Mouse (Mus musculus) thymus, adult 2 months (tissue): ENCODE measurements around the gene Med19.

Experiments
- CTCF ChIP-seq: fragments of 200-500 bp; IDR thresholded peaks from 2 replicates; pipeline ENCODE4 v1.5.1; 2012; ENCODE audit warnings: mild to moderate bottlenecking, control low read depth, low read length, moderate library complexity, borderline replicate concordance; ENCODE audit not compliant: control insufficient read depth, poor library complexity, insufficient read depth; ENCODE audit errors: extremely low read depth
- POLR2A ChIP-seq: fragments of 200-500 bp; IDR thresholded peaks from 2 replicates; pipeline ENCODE4 v1.6.1; 2012; ENCODE audit warnings: mild to moderate bottlenecking, low read length, control low read depth, moderate library complexity; ENCODE audit not compliant: control insufficient read depth, poor library complexity, insufficient read depth; ENCODE audit errors: extremely low read depth

DNA sequence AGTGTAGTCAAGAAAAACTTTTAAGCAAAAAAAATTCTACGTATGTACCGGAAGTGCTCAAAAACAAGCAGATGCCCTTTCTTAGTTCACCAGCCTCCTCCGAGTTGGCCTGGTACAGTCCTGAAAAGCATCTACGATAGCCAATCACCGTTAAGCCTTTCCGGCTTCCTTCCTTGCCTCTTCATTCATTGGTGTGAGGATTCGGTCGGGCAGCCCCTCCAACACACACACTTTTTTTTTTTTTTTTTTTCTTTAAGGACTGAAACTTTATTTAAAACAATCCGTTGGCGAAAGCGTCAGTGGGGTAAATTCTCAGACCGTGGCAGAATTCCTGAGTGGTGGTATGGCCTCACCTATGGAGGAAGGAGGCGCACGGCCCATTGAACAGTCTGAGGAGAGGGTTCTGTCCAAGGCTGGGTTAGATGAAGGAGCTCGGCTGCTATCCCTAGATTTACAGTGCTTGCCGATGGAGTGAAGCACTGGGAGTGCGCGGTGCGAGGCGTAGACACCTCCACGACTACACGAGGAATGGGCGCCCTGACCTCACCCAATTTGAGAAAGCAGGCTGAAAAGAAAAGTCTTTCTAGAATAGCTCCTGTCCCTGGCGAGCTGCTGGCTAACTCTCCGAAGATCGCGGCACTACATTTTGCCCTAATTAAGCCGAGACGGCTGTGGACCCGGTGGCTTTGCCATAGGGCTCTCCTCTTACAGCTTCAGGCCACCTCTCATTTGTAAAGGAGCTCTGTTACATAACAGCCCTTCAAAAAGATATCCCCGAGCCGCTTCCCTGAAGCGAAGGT, 37.6 kb downstream of the Med19 start:
- TF ChIP-seq CTCF (no peak), POLR2A (no peak)
